Mouse (Mus musculus): ENCODE results near the gene Fryl. TPM values are rescaled to one million over a fixed set of nuclear protein-coding genes. Genes with fewer than 3 reads are reported as not detected.

Fryl gene
- polyA plus RNA-seq, 1 experiment from 2014 or later: 48.0 TPM

GRCm38 (mm10) chr5:72994928-72995327 is 261.5 kb downstream of the Fryl start:
- Histone ChIP-seq H3K4me2 (ENCODE audit: low read depth, low read length, severe bottlenecking) (no peak overlapping the region), H3K36me3 (ENCODE audit: control insufficient read depth, insufficient read depth, low read length) (no peaks in the 10 kb centered on the region), H3K4me3 (ENCODE audit: low read depth, low read length) (no peak overlapping the region), H3K4me1 (replicated peaks; ENCODE audit: control insufficient read depth, insufficient read depth, low read length) (peaks cover 5% of the 10 kb centered on the region; the same call in 1 of the 2 replicates), H3K27me3 (ENCODE audit: control insufficient read depth, insufficient read depth, low read length) (no peaks in the 10 kb centered on the region), H3K9me3 (ENCODE audit: control insufficient read depth, low read length) (no peaks in the 10 kb centered on the region), H3K27ac (ENCODE audit: low read depth, low read length) (no peak overlapping the region), H3K9ac (ENCODE audit: low read length) (no peak overlapping the region)
- 83% methylated on average over 2 of the region's 2 CpGs for WGBS
- DNase-seq (ENCODE audit: low spot score) (no peak), ATAC-seq (replicated peaks; ENCODE audit: low FRiP score) (no peak)

GRCm38 (mm10) chr5:72994424-72994823 is 262.0 kb downstream of the Fryl start:
- Histone ChIP-seq H3K4me2 (ENCODE audit: low read depth, low read length, severe bottlenecking) (no peak overlapping the region), H3K27ac (ENCODE audit: low read depth, low read length) (no peak overlapping the region), H3K27me3 (ENCODE audit: control insufficient read depth, insufficient read depth, low read length) (no peaks in the 10 kb centered on the region), H3K9me3 (ENCODE audit: control insufficient read depth, low read length) (no peaks in the 10 kb centered on the region), H3K36me3 (ENCODE audit: control insufficient read depth, insufficient read depth, low read length) (no peaks in the 10 kb centered on the region), H3K4me1 (replicated peaks; ENCODE audit: control insufficient read depth, insufficient read depth, low read length) (peaks cover 5% of the 10 kb centered on the region; the same call in 1 of the 2 replicates), H3K9ac (ENCODE audit: low read length) (peak overlapping the region; percentile 3; the same call in 1 of the 2 replicates), H3K4me3 (ENCODE audit: low read depth, low read length) (no peak overlapping the region)
- 33% methylated on average over 8 of the region's 8 CpGs for WGBS
- no peak; the same call in 1 of the 2 replicates for ATAC-seq (replicated peaks; ENCODE audit: low FRiP score)
- DNase-seq (ENCODE audit: low spot score): no peak

- Histone ChIP-seq H3K27ac (ENCODE audit: low read depth, low read length) (no peak overlapping the region), H3K36me3 (ENCODE audit: control insufficient read depth, insufficient read depth, low read length) (no peaks in the 10 kb centered on the region), H3K9ac (ENCODE audit: low read length) (no peak overlapping the region), H3K27me3 (ENCODE audit: control insufficient read depth, insufficient read depth, low read length) (no peaks in the 10 kb centered on the region), H3K4me3 (ENCODE audit: low read depth, low read length) (no peak overlapping the region), H3K9me3 (ENCODE audit: control insufficient read depth, low read length) (no peaks in the 10 kb centered on the region), H3K4me2 (ENCODE audit: low read depth, low read length, severe bottlenecking) (no peak overlapping the region), H3K4me1 (replicated peaks; ENCODE audit: control insufficient read depth, insufficient read depth, low read length) (peaks cover 5% of the 10 kb centered on the region; the same call in 1 of the 2 replicates)
- DNase-seq (ENCODE audit: low spot score) (no peak), ATAC-seq (replicated peaks; ENCODE audit: low FRiP score) (no peak)
- WGBS: 92% methylated on average over 1 of the region's 1 CpGs
Measured at GRCm38 (mm10) chr5:72992474-72992873, 263.9 kb downstream of the Fryl start.

GRCm38 (mm10) chr5:72989756-72990155 is 266.7 kb downstream of the Fryl start:
- Histone ChIP-seq H3K4me2 (ENCODE audit: low read depth, low read length, severe bottlenecking) (no peak overlapping the region), H3K4me1 (replicated peaks; ENCODE audit: control insufficient read depth, insufficient read depth, low read length) (peaks cover 5% of the 10 kb centered on the region; the same call in 1 of the 2 replicates), H3K36me3 (ENCODE audit: control insufficient read depth, insufficient read depth, low read length) (no peaks in the 10 kb centered on the region), H3K27me3 (ENCODE audit: control insufficient read depth, insufficient read depth, low read length) (no peaks in the 10 kb centered on the region), H3K9me3 (ENCODE audit: control insufficient read depth, low read length) (no peaks in the 10 kb centered on the region), H3K27ac (ENCODE audit: low read depth, low read length) (no peak overlapping the region), H3K4me3 (ENCODE audit: low read depth, low read length) (no peak overlapping the region), H3K9ac (ENCODE audit: low read length) (no peak overlapping the region)
- 75% methylated on average over 8 of the region's 8 CpGs for WGBS
- DNase-seq (ENCODE audit: low spot score) (no peak), ATAC-seq (replicated peaks; ENCODE audit: low FRiP score) (no peak)

- H3K27me3 ChIP-seq (ENCODE audit: control insufficient read depth, insufficient read depth, low read length): no peaks in the 10 kb centered on the region
- H3K4me1 ChIP-seq (replicated peaks; ENCODE audit: control insufficient read depth, insufficient read depth, low read length): no peaks in the 10 kb centered on the region
- H3K9ac ChIP-seq (ENCODE audit: low read length): no peak overlapping the region
- no peaks in the 10 kb centered on the region for H3K36me3 ChIP-seq (ENCODE audit: control insufficient read depth, insufficient read depth, low read length)
- H3K4me3 ChIP-seq (ENCODE audit: low read depth, low read length): no peak overlapping the region
- DNase-seq (ENCODE audit: low spot score) (no peak), ATAC-seq (replicated peaks; ENCODE audit: low FRiP score) (no peak)
- H3K27ac ChIP-seq (ENCODE audit: low read depth, low read length): no peak overlapping the region
- H3K4me2 ChIP-seq (ENCODE audit: low read depth, low read length, severe bottlenecking): no peak overlapping the region
- H3K9me3 ChIP-seq (ENCODE audit: control insufficient read depth, low read length): no peaks in the 10 kb centered on the region
- WGBS: 92% methylated on average over 7 of the region's 7 CpGs
Measured at GRCm38 (mm10) chr5:72987786-72988185, 268.6 kb downstream of the Fryl start.

GRCm38 (mm10) chr5:72984091-72984490 is 272.3 kb downstream of the Fryl start:
- Histone ChIP-seq H3K4me3 (ENCODE audit: low read depth, low read length) (no peak overlapping the region), H3K4me2 (ENCODE audit: low read depth, low read length, severe bottlenecking) (no peak overlapping the region), H3K27me3 (ENCODE audit: control insufficient read depth, insufficient read depth, low read length) (no peaks in the 10 kb centered on the region), H3K36me3 (ENCODE audit: control insufficient read depth, insufficient read depth, low read length) (no peaks in the 10 kb centered on the region), H3K9me3 (ENCODE audit: control insufficient read depth, low read length) (no peaks in the 10 kb centered on the region), H3K27ac (ENCODE audit: low read depth, low read length) (no peak overlapping the region), H3K4me1 (replicated peaks; ENCODE audit: control insufficient read depth, insufficient read depth, low read length) (no peaks in the 10 kb centered on the region), H3K9ac (ENCODE audit: low read length) (no peak overlapping the region)
- ATAC-seq (replicated peaks; ENCODE audit: low FRiP score): no peak
- no peak for DNase-seq (ENCODE audit: low spot score)
- 14% methylated on average over 2 of the region's 2 CpGs for WGBS

- Histone ChIP-seq H3K9ac (ENCODE audit: low read length) (no peak overlapping the region), H3K4me2 (ENCODE audit: low read depth, low read length, severe bottlenecking) (no peak overlapping the region), H3K27ac (ENCODE audit: low read depth, low read length) (no peak overlapping the region), H3K27me3 (ENCODE audit: control insufficient read depth, insufficient read depth, low read length) (no peaks in the 10 kb centered on the region), H3K4me1 (replicated peaks; ENCODE audit: control insufficient read depth, insufficient read depth, low read length) (no peaks in the 10 kb centered on the region), H3K9me3 (ENCODE audit: control insufficient read depth, low read length) (no peaks in the 10 kb centered on the region), H3K36me3 (ENCODE audit: control insufficient read depth, insufficient read depth, low read length) (peaks cover 4% of the 10 kb centered on the region; the same call in 1 of the 2 replicates), H3K4me3 (ENCODE audit: low read depth, low read length) (no peak overlapping the region)
- ATAC-seq (replicated peaks; ENCODE audit: low FRiP score) (no peak), DNase-seq (ENCODE audit: low spot score) (no peak)
- 90% methylated on average over 4 of the region's 4 CpGs for WGBS
Measured at GRCm38 (mm10) chr5:72976539-72976938, 279.9 kb downstream of the Fryl start.

- Histone ChIP-seq H3K27me3 (ENCODE audit: control insufficient read depth, insufficient read depth, low read length) (no peaks in the 10 kb centered on the region), H3K9me3 (ENCODE audit: control insufficient read depth, low read length) (no peaks in the 10 kb centered on the region), H3K27ac (ENCODE audit: low read depth, low read length) (no peak overlapping the region), H3K9ac (ENCODE audit: low read length) (no peak overlapping the region), H3K4me2 (ENCODE audit: low read depth, low read length, severe bottlenecking) (no peak overlapping the region), H3K4me1 (replicated peaks; ENCODE audit: control insufficient read depth, insufficient read depth, low read length) (no peaks in the 10 kb centered on the region), H3K36me3 (ENCODE audit: control insufficient read depth, insufficient read depth, low read length) (peaks cover 4% of the 10 kb centered on the region; the same call in 1 of the 2 replicates), H3K4me3 (ENCODE audit: low read depth, low read length) (no peak overlapping the region)
- no peak for ATAC-seq (replicated peaks; ENCODE audit: low FRiP score)
- no peak for DNase-seq (ENCODE audit: low spot score)
- 95% methylated on average over 6 of the region's 6 CpGs for WGBS
Measured at GRCm38 (mm10) chr5:72975996-72976395, 280.4 kb downstream of the Fryl start.

GRCm38 (mm10) chr5:72974602-72975001 is 281.8 kb downstream of the Fryl start, which contains the start of gene Gm10135:
Gm10135 (minus strand) TSS chr5:72974702.
- Histone ChIP-seq H3K9me3 (ENCODE audit: control insufficient read depth, low read length) (no peaks in the 10 kb centered on the region), H3K27ac (ENCODE audit: low read depth, low read length) (no peak within 1 kb of the TSS), H3K4me2 (ENCODE audit: low read depth, low read length, severe bottlenecking) (no peak within 1 kb of the TSS), H3K9ac (ENCODE audit: low read length) (no peak within 1 kb of the TSS), H3K36me3 (ENCODE audit: control insufficient read depth, insufficient read depth, low read length) (peaks cover 4% of the 10 kb centered on the region; the same call in 1 of the 2 replicates), H3K4me1 (replicated peaks; ENCODE audit: control insufficient read depth, insufficient read depth, low read length) (no peaks in the 10 kb centered on the region), H3K4me3 (ENCODE audit: low read depth, low read length) (no peak within 1 kb of the TSS), H3K27me3 (ENCODE audit: control insufficient read depth, insufficient read depth, low read length) (no peaks in the 10 kb centered on the region)
- 93% methylated on average over 7 of the region's 7 CpGs for WGBS
- DNase-seq (ENCODE audit: low spot score) (no peak), ATAC-seq (replicated peaks; ENCODE audit: low FRiP score) (no peak)

Data from forebrain, embryonic 11.5 days (tissue).